Mouse (Mus musculus) erythroblast, embryonic 14.5 days (primary cell): Measurements from ENCODE around the gene Chst8.

Experiments
- GATA1 ChIP-seq: IDR thresholded peaks from 2 replicates; pipeline ENCODE4 v1.6.1; 2012; ENCODE audit warnings: low read length, inconsistent platforms, mixed read lengths
- TAL1 ChIP-seq: IDR thresholded peaks from 3 replicates; pipeline ENCODE4 v1.6.1; 2012; ENCODE audit warnings: low read length, inconsistent platforms, mixed read lengths

DNA sequence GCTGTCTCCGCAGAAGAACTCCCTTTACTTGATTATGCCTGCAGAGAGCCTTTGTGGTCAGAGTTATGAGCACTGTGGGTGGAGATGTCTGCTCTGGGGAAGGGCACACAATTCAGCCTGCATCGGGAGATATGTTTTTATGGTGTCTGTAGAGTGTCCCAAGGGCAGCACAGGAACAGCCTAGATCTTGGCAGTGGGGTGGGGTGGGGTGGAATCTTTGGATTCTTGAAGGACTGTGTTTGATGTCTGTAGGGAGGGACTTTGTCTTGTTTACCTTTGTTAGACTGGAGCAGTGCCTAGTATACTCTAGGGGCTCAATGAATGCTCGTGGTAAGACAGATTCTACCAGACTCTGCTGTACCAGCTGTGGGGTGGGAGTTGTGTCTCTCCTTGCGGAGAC lies 127.3 kb downstream of the Chst8 start:
- TF ChIP-seq TAL1 (no peak), GATA1 (no peak)
